ENCODE assay signal across 9 mouse cellular contexts in the genomic region with DNA sequence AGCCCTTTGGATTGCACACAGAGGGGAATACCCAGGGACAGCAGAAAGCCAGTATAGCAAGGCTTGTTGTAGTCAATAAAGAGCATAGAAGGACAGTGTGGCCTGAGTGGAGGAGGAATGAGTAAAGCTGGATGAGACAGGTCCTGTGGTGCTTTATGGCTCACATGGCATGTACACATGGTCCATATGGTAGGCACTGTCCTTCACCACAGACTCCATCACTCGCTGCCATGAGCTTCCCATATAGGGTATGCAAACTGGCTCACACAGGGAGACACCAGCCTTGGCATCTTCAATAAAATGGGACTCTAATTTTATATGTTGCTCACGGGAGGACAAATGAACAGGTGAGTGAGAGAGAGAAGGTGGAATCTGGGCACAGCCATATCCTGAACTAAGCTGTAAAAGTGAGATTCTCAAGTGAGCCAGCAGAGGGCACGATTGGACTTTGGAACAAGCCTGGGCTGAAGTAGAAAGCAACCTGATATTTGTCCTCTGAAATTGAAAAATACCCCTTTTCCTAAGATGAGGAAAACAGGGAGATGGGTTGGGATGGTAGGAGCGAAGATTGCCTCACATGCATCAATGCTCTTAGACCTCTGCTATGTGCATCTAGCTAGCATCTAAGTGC. TPM values are rescaled to one million over a fixed set of nuclear protein-coding genes. Genes with fewer than 3 reads are reported as not detected.
A peak's percentile ranks its signal among the peaks of the same experiment; 100 is the strongest.
DNase-seq lines count a peak whose midpoint lies in the region; ATAC-seq and TF ChIP-seq lines count a peak whose summit lies in the region.
"Had no signal": no experiment of that assay in that cellular context is flagged by ENCODE, and none has a peak within 500 bp of the region (broad histone marks: within the 10 kb centered on the region; RNA-seq: fewer than 3 reads in every experiment).

No protein-coding gene starts in this region.

- peak; percentile 88 for TF ChIP-seq CTCF in intestine, postnatal 0 days (IDR thresholded peaks at IDR 0.05; ENCODE audit: low read depth)

- intact Hi-C loops in heart, postnatal 10 days (cut with DNase I) = loop anchor here (1.0 to 10.0 kb wide), 6 partner anchors 138 to 457 kb away; no protein-coding TSS in a partner anchor
- intact Hi-C loops in left cerebral cortex, postnatal 4 days (cut with DNase I) = loop anchor here (2.0 to 5.0 kb wide), 3 partner anchors 191 to 456 kb away; no protein-coding TSS in a partner anchor

- no peak overlapping the region for H3K4me2 ChIP-seq in heart, embryonic 12.5 days
- H3K4me2 ChIP-seq in forebrain, embryonic 13.5 days = no peak overlapping the region
- no peak overlapping the region for H3K4me2 ChIP-seq in intestine, postnatal 0 days (replicated peaks; ENCODE audit: low read depth)
- H3K4me2 ChIP-seq: limb, embryonic 15.5 days had no signal

- H3K27ac ChIP-seq in heart, embryonic 12.5 days (ENCODE audit: poor library complexity, severe bottlenecking) = no peak overlapping the region
- no peak overlapping the region for H3K27ac ChIP-seq in forebrain, embryonic 13.5 days
- no peak overlapping the region for H3K27ac ChIP-seq in intestine, postnatal 0 days (ENCODE audit: low read depth, low read length)
- H3K27ac ChIP-seq: limb, embryonic 15.5 days had no signal

- no peak for ATAC-seq in heart, embryonic 12.5 days (ENCODE audit: insufficient number of reproducible peaks, low FRiP score)
- peak; percentile 26; the same call in 1 of the 2 replicates for ATAC-seq in cerebellum, adult (ENCODE audit: insufficient number of reproducible peaks, low FRiP score, low TSS enrichment)
- ATAC-seq in forebrain, embryonic 13.5 days = peak; percentile 59; the same call in 1 of the 2 replicates
- peak; percentile 38; the same call in 1 of the 2 replicates for ATAC-seq in intestine, postnatal 0 days
- ATAC-seq in monocyte, adult 5-6 weeks (replicated peaks; ENCODE audit: insufficient number of reproducible peaks, low FRiP score, low TSS enrichment, poor library complexity, severe bottlenecking) = 0 out of 2 replicates have a peak, but pooled peaks have one; percentile 31

- no peak overlapping the region for H3K9ac ChIP-seq in heart, embryonic 12.5 days
- H3K9ac ChIP-seq in forebrain, embryonic 13.5 days = no peak overlapping the region
- H3K9ac ChIP-seq in intestine, postnatal 0 days (ENCODE audit: low read depth, low read length) = no peak overlapping the region
- H3K9ac ChIP-seq: limb, embryonic 15.5 days had no signal

- no peak overlapping the region for H3K4me3 ChIP-seq in heart, embryonic 12.5 days
- no peak overlapping the region for H3K4me3 ChIP-seq in forebrain, embryonic 13.5 days
- H3K4me3 ChIP-seq in intestine, postnatal 0 days (ENCODE audit: low read depth, low read length) = no peak overlapping the region
- H3K4me3 ChIP-seq: limb, embryonic 15.5 days had no signal

- H3K4me1 ChIP-seq in heart, embryonic 12.5 days (replicated peaks) = no peaks in the 10 kb centered on the region
- H3K4me1 ChIP-seq in forebrain, embryonic 13.5 days = no peaks in the 10 kb centered on the region
- H3K4me1 ChIP-seq in intestine, postnatal 0 days (replicated peaks; ENCODE audit: control insufficient read depth, insufficient read depth, low read length) = no peaks in the 10 kb centered on the region
- H3K4me1 ChIP-seq: limb, embryonic 15.5 days had no signal

- no peaks in the 10 kb centered on the region for H3K36me3 ChIP-seq in heart, embryonic 12.5 days
- H3K36me3 ChIP-seq in forebrain, embryonic 13.5 days (ENCODE audit: poor library complexity, severe bottlenecking) = no peaks in the 10 kb centered on the region
- H3K36me3 ChIP-seq in intestine, postnatal 0 days (ENCODE audit: control insufficient read depth, insufficient read depth) = no peaks in the 10 kb centered on the region
- H3K36me3 ChIP-seq: limb, embryonic 15.5 days had no signal

- 32% methylated on average over 4 of the region's 4 CpGs for WGBS in heart, embryonic 12.5 days
- 35% methylated on average over 4 of the region's 4 CpGs for WGBS in forebrain, embryonic 13.5 days
- WGBS in intestine, postnatal 0 days = 32% methylated on average over 4 of the region's 4 CpGs

- peak; percentile 66 to 86 for DNase-seq in heart, postnatal 10 days
- DNase-seq in left cerebral cortex, postnatal 4 days = peak; percentile 73
- DNase-seq in thymus, postnatal 25 days = peak; percentile 9

- H3K27me3 ChIP-seq in heart, embryonic 12.5 days (replicated peaks) = no peaks in the 10 kb centered on the region
- H3K27me3 ChIP-seq in forebrain, embryonic 13.5 days = no peaks in the 10 kb centered on the region
- no peaks in the 10 kb centered on the region for H3K27me3 ChIP-seq in intestine, postnatal 0 days (replicated peaks; ENCODE audit: control insufficient read depth, insufficient read depth, low read length)
- H3K27me3 ChIP-seq: limb, embryonic 15.5 days had no signal

- no peaks in the 10 kb centered on the region for H3K9me3 ChIP-seq in heart, embryonic 12.5 days (replicated peaks)
- no peaks in the 10 kb centered on the region for H3K9me3 ChIP-seq in forebrain, embryonic 13.5 days (replicated peaks)
- no peaks in the 10 kb centered on the region for H3K9me3 ChIP-seq in intestine, postnatal 0 days (ENCODE audit: control insufficient read depth)
- H3K9me3 ChIP-seq: limb, embryonic 15.5 days had no signal

RNA-seq across cellular contexts. Expression of a gene that starts 41.9 kb away (rescaled TPM):
- total RNA-seq in heart, postnatal 10 days (2021) = not detected
- polyA plus RNA-seq in heart, embryonic 12.5 days (2016; fragmentation: Nextera tagmentation; extraction: Ambion mirVana) = 0.28 and 0.45 TPM in 2 replicates
- polyA plus RNA-seq in forebrain, embryonic 13.5 days (2015; fragmentation: Nextera tagmentation; extraction: Ambion mirVana) = 4.1 and 9.5 TPM in 2 replicates
- polyA plus RNA-seq in intestine, postnatal 0 days (2015; fragmentation: Nextera tagmentation; extraction: Ambion mirVana) = 0.88 and 1.1 TPM in 2 replicates
- total RNA-seq in left cerebral cortex, postnatal 4 days (2021) = 1 to 10 TPM; 2.5 to 4.3 TPM
- not detected in 3 replicates for total RNA-seq in monocyte, adult 5-6 weeks (2017)
- polyA plus RNA-seq: limb, embryonic 15.5 days had no signal

Comparison
In these comparisons a context has a peak if more than half of its experiments do, and no peak if none do; other contexts are left out.
1. DNase-seq: peak in every context shown above with its lines; median percentile 76 in heart, postnatal 10 days; 73 in left cerebral cortex, postnatal 4 days; 9 in thymus, postnatal 25 days.